Mouse (Mus musculus) lung, postnatal 4 days (tissue): ENCODE results near the gene Dab1.

Experiments used
- DNase-seq, 2 experiments: peaks; one replicate each; pipeline ENCODE4 v3.0.0; 2021

The Dab1 gene

GRCm38 (mm10) chr4:104011683-104012082, 392.5 kb downstream of the Dab1 start:
- DNase-seq, result no peak

- no peak for DNase-seq
Observed at GRCm38 (mm10) chr4:104012150-104012549, 393.0 kb downstream of the Dab1 start.

- DNase-seq, result no peak
Observed at GRCm38 (mm10) chr4:104025117-104025694, 406.0 kb downstream of the Dab1 start.

- no peak for DNase-seq
Observed at GRCm38 (mm10) chr4:104026834-104027233, 407.7 kb downstream of the Dab1 start.

- DNase-seq, result no peak
Observed at GRCm38 (mm10) chr4:104027239-104027638, 408.1 kb downstream of the Dab1 start.

- DNase-seq, result no peak
Observed at GRCm38 (mm10) chr4:104036091-104036490, 416.9 kb downstream of the Dab1 start.

GRCm38 (mm10) chr4:104039588-104039987, 420.4 kb downstream of the Dab1 start:
- DNase-seq, result no peak

- DNase-seq, result no peak
Observed at GRCm38 (mm10) chr4:104043441-104043840, 424.3 kb downstream of the Dab1 start.

- no peak for DNase-seq
Observed at GRCm38 (mm10) chr4:104044634-104045033, 425.5 kb downstream of the Dab1 start.

- no peak for DNase-seq
Observed at GRCm38 (mm10) chr4:104047966-104048804, 429.0 kb downstream of the Dab1 start.

GRCm38 (mm10) chr4:104057116-104057515, 438.0 kb downstream of the Dab1 start:
- DNase-seq, result no peak

- DNase-seq, result no peak
Observed at GRCm38 (mm10) chr4:104059569-104059968, 440.4 kb downstream of the Dab1 start.

- DNase-seq, result no peak
Observed at GRCm38 (mm10) chr4:104062356-104062755, 443.2 kb downstream of the Dab1 start.

- no peak for DNase-seq
Observed at GRCm38 (mm10) chr4:104066901-104067300, 447.7 kb downstream of the Dab1 start.

GRCm38 (mm10) chr4:104067748-104068147, 448.6 kb downstream of the Dab1 start:
- DNase-seq, result no peak

- no peak for DNase-seq
Observed at GRCm38 (mm10) chr4:104071296-104071695, 452.1 kb downstream of the Dab1 start.

- DNase-seq, result no peak
Observed at GRCm38 (mm10) chr4:104073920-104074459, 454.8 kb downstream of the Dab1 start.

GRCm38 (mm10) chr4:104077771-104078170, 458.6 kb downstream of the Dab1 start:
- peak in 1 of 2 experiments; percentile 11 for DNase-seq

- no peak for DNase-seq
Observed at GRCm38 (mm10) chr4:104106299-104106698, 487.1 kb downstream of the Dab1 start.

- DNase-seq, result no peak
Observed at GRCm38 (mm10) chr4:104111614-104112013, 492.5 kb downstream of the Dab1 start.

GRCm38 (mm10) chr4:104113209-104114005, 494.2 kb downstream of the Dab1 start:
- no peak for DNase-seq

- DNase-seq, result no peak
Observed at GRCm38 (mm10) chr4:104114006-104114361, 494.8 kb downstream of the Dab1 start.

- DNase-seq, result no peak
Observed at GRCm38 (mm10) chr4:104120108-104120507, 500.9 kb downstream of the Dab1 start.
